ENCODE assay signal across 34 mouse cellular contexts in the genomic region with DNA sequence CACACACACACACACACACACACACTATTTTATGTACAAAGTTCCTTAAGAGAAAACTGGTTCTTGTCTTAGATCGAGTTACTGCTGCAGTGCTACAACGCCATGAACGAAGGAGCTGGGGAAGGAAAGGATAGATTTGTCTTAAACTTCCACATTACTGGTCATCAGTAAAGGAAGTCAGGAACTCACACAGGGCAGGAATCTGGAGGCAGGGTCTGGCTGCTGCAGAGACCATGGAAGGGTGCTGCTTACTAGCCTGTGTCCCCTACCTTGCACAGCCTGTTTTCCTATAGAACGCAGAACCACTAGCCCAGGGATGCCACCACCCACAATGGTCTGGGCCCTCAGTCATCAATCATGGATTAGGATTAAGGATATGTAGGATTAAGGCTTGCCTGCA. TPM values are rescaled to one million over a fixed set of nuclear protein-coding genes. Genes with fewer than 3 reads are reported as not detected.
"Had no signal": no experiment of that assay in that cellular context is flagged by ENCODE, and none has a peak within 500 bp of the region (broad histone marks: within the 10 kb centered on the region; RNA-seq: fewer than 3 reads in every experiment).

No protein-coding gene starts in this region.

- H3K27me3 ChIP-seq: limb, embryonic 13.5 days; limb, embryonic 15.5 days; liver, embryonic 12.5 days; liver, embryonic 13.5 days; liver, embryonic 15.5 days; lung, embryonic 15.5 days; megakaryocyte, embryonic 14.5 days; midbrain, embryonic 13.5 days; neural tube, embryonic 12.5 days had no signal

- H3K4me1 ChIP-seq: limb, embryonic 10.5 days; limb, embryonic 12.5 days; limb, embryonic 13.5 days; limb, embryonic 15.5 days; liver, embryonic 12.5 days; liver, embryonic 13.5 days; liver, embryonic 15.5 days; lung, embryonic 15.5 days; megakaryocyte, embryonic 14.5 days; midbrain, embryonic 10.5 days; midbrain, embryonic 12.5 days; midbrain, embryonic 13.5 days; neural tube, embryonic 12.5 days had no signal

- H3K9ac ChIP-seq: limb, embryonic 12.5 days; limb, embryonic 13.5 days; limb, embryonic 15.5 days; liver, embryonic 12.5 days; liver, embryonic 13.5 days; liver, embryonic 14.5 days; liver, embryonic 15.5 days; liver, postnatal 0 days; lung, embryonic 14.5 days; lung, embryonic 15.5 days; midbrain, embryonic 12.5 days; midbrain, embryonic 13.5 days; neural tube, embryonic 12.5 days had no signal

- H3K36me3 ChIP-seq: limb, embryonic 10.5 days; limb, embryonic 12.5 days; limb, embryonic 13.5 days; limb, embryonic 15.5 days; liver, embryonic 12.5 days; liver, embryonic 13.5 days; liver, embryonic 15.5 days; lung, embryonic 15.5 days; midbrain, embryonic 10.5 days; midbrain, embryonic 12.5 days; midbrain, embryonic 13.5 days; neural tube, embryonic 12.5 days had no signal

- H3K27ac ChIP-seq: left cerebral cortex, adult 2 months; limb, embryonic 10.5 days; limb, embryonic 12.5 days; limb, embryonic 13.5 days; limb, embryonic 15.5 days; liver, embryonic 12.5 days; liver, embryonic 13.5 days; liver, embryonic 14.5 days; liver, embryonic 15.5 days; lung, embryonic 15.5 days; macrophage; midbrain, embryonic 10.5 days; midbrain, embryonic 12.5 days; midbrain, embryonic 13.5 days; neural tube, embryonic 12.5 days had no signal

- ATAC-seq: liver, embryonic 12.5 days; liver, postnatal 0 days; lung, postnatal 0 days; midbrain, embryonic 13.5 days; midbrain, embryonic 16.5 days had no signal

- H3K4me2 ChIP-seq: limb, embryonic 12.5 days; limb, embryonic 13.5 days; limb, embryonic 15.5 days; liver, embryonic 11.5 days; liver, embryonic 12.5 days; liver, embryonic 13.5 days; liver, embryonic 15.5 days; lung, embryonic 14.5 days; lung, embryonic 15.5 days; midbrain, embryonic 12.5 days; midbrain, embryonic 13.5 days; neural tube, embryonic 12.5 days had no signal

- H3K4me3 ChIP-seq: left cerebral cortex, adult 2 months; limb, embryonic 10.5 days; limb, embryonic 12.5 days; limb, embryonic 13.5 days; limb, embryonic 15.5 days; liver, embryonic 12.5 days; liver, embryonic 13.5 days; liver, embryonic 15.5 days; lung, embryonic 15.5 days; megakaryocyte, embryonic 14.5 days; midbrain, embryonic 10.5 days; midbrain, embryonic 12.5 days; midbrain, embryonic 13.5 days; myocyte; neural tube, embryonic 12.5 days had no signal

- H3K9me3 ChIP-seq: limb, embryonic 10.5 days; limb, embryonic 15.5 days; liver, embryonic 12.5 days; liver, embryonic 13.5 days; liver, embryonic 15.5 days; lung, embryonic 15.5 days; midbrain, embryonic 10.5 days; midbrain, embryonic 12.5 days; midbrain, embryonic 13.5 days had no signal

- DNase-seq: left cerebral cortex, postnatal 4 days; liver; liver, embryonic 13.5 days; liver, postnatal 0 days; lung, adult 18-20 months; lung, adult 2 months; lung, embryonic 14.5 days; lung, postnatal 10 days; lung, postnatal 14 days; lung, postnatal 36 days; lung, postnatal 4 days; midbrain, embryonic 14.5 days had no signal

RNA-seq across cellular contexts. Expression of a gene that starts 10.0 kb away (rescaled TPM):
- total RNA-seq: megakaryocyte progenitor cell, adult 5-6 weeks; megakaryocyte-erythroid progenitor cell, adult 5-6 weeks; monocyte, adult 5-6 weeks had no signal
